Mouse (Mus musculus): ENCODE data around the gene Krtap27-1. TPM values are rescaled to one million over a fixed set of nuclear protein-coding genes. Genes with fewer than 3 reads are reported as not detected.

Gene Krtap27-1
- polyA plus RNA-seq (2016; fragmentation: Nextera tagmentation; extraction: Ambion mirVana) = not detected in 2 replicates

GRCm38 (mm10) chr16:88671571-88671970 lies at the start of gene Krtap27-1:
Gene Krtap27-1, minus strand, starts transcription at chr16:88671671.
- no peak for ATAC-seq (ENCODE audit: low FRiP score, low read depth)
- no peak within 1 kb of the TSS for H3K4me3 ChIP-seq
- no peak within 1 kb of the TSS for H3K9ac ChIP-seq (replicated peaks)
- H3K4me2 ChIP-seq (replicated peaks) = no peak within 1 kb of the TSS
- WGBS = 86% methylated on average over 4 of the region's 4 CpGs
- no peaks in the 10 kb centered on the region for H3K9me3 ChIP-seq
- no peaks in the 10 kb centered on the region for H3K36me3 ChIP-seq
- H3K4me1 ChIP-seq = no peaks in the 10 kb centered on the region
- no peak within 1 kb of the TSS for H3K27ac ChIP-seq (replicated peaks)
- H3K27me3 ChIP-seq = no peaks in the 10 kb centered on the region

- H3K36me3 ChIP-seq = no peaks in the 10 kb centered on the region
- no peaks in the 10 kb centered on the region for H3K9me3 ChIP-seq
- WGBS = 23% methylated on average over 1 of the region's 1 CpGs
- H3K27ac ChIP-seq (replicated peaks) = no peak overlapping the region
- no peaks in the 10 kb centered on the region for H3K4me1 ChIP-seq
- no peak overlapping the region for H3K4me3 ChIP-seq
- no peaks in the 10 kb centered on the region for H3K27me3 ChIP-seq
- no peak overlapping the region for H3K4me2 ChIP-seq (replicated peaks)
- no peak for ATAC-seq (ENCODE audit: low FRiP score, low read depth)
- H3K9ac ChIP-seq (replicated peaks) = no peak overlapping the region
Observed at GRCm38 (mm10) chr16:88720031-88720430, 48.6 kb upstream of the Krtap27-1 start.

GRCm38 (mm10) chr16:88716549-88716948 lies 45.1 kb upstream of the Krtap27-1 start:
- no peaks in the 10 kb centered on the region for H3K36me3 ChIP-seq
- no peak overlapping the region for H3K9ac ChIP-seq (replicated peaks)
- no peaks in the 10 kb centered on the region for H3K27me3 ChIP-seq
- no peaks in the 10 kb centered on the region for H3K9me3 ChIP-seq
- H3K4me1 ChIP-seq = no peaks in the 10 kb centered on the region
- H3K4me2 ChIP-seq (replicated peaks) = no peak overlapping the region
- H3K4me3 ChIP-seq = no peak overlapping the region
- H3K27ac ChIP-seq (replicated peaks) = no peak overlapping the region
- ATAC-seq (ENCODE audit: low FRiP score, low read depth) = no peak

- no peak for ATAC-seq (ENCODE audit: low FRiP score, low read depth)
- Histone ChIP-seq H3K4me1 (no peaks in the 10 kb centered on the region), H3K9me3 (no peaks in the 10 kb centered on the region), H3K4me3 (no peak overlapping the region), H3K36me3 (no peaks in the 10 kb centered on the region), H3K27ac (replicated peaks) (no peak overlapping the region), H3K27me3 (no peaks in the 10 kb centered on the region), H3K9ac (replicated peaks) (no peak overlapping the region), H3K4me2 (replicated peaks) (no peak overlapping the region)
- 83% methylated on average over 6 of the region's 6 CpGs for WGBS
Observed at GRCm38 (mm10) chr16:88711245-88711644, 39.8 kb upstream of the Krtap27-1 start.

- Histone ChIP-seq H3K4me1 (no peaks in the 10 kb centered on the region), H3K27me3 (no peaks in the 10 kb centered on the region), H3K36me3 (no peaks in the 10 kb centered on the region), H3K4me3 (no peak overlapping the region), H3K9me3 (no peaks in the 10 kb centered on the region), H3K4me2 (replicated peaks) (no peak overlapping the region), H3K9ac (replicated peaks) (no peak overlapping the region), H3K27ac (replicated peaks) (no peak overlapping the region)
- 80% methylated on average over 4 of the region's 4 CpGs for WGBS
- no peak for ATAC-seq (ENCODE audit: low FRiP score, low read depth)
Observed at GRCm38 (mm10) chr16:88710757-88711156, 39.3 kb upstream of the Krtap27-1 start.

GRCm38 (mm10) chr16:88707496-88708012 lies 36.1 kb upstream of the Krtap27-1 start, which contains the start of gene 2310061N02Rik:
Gene 2310061N02Rik, minus strand, starts transcription at chr16:88707962.
- Histone ChIP-seq H3K9ac (replicated peaks) (no peak within 1 kb of the TSS), H3K4me3 (no peak within 1 kb of the TSS), H3K4me1 (no peaks in the 10 kb centered on the region), H3K4me2 (replicated peaks) (no peak within 1 kb of the TSS), H3K27me3 (no peaks in the 10 kb centered on the region), H3K27ac (replicated peaks) (no peak within 1 kb of the TSS), H3K9me3 (no peaks in the 10 kb centered on the region), H3K36me3 (no peaks in the 10 kb centered on the region)
- no peak for ATAC-seq (ENCODE audit: low FRiP score, low read depth)
- 92% methylated on average over 10 of the region's 10 CpGs for WGBS

- Histone ChIP-seq H3K4me3 (no peak overlapping the region), H3K27me3 (no peaks in the 10 kb centered on the region), H3K4me1 (no peaks in the 10 kb centered on the region), H3K9me3 (no peaks in the 10 kb centered on the region), H3K27ac (replicated peaks) (no peak overlapping the region), H3K36me3 (no peaks in the 10 kb centered on the region), H3K4me2 (replicated peaks) (no peak overlapping the region), H3K9ac (replicated peaks) (no peak overlapping the region)
- no peak for ATAC-seq (ENCODE audit: low FRiP score, low read depth)
- WGBS = 53% methylated on average over 4 of the region's 4 CpGs
Observed at GRCm38 (mm10) chr16:88701072-88701864, 29.8 kb upstream of the Krtap27-1 start.

- ATAC-seq (ENCODE audit: low FRiP score, low read depth) = no peak
- WGBS = 90% methylated on average over 4 of the region's 4 CpGs
- no peaks in the 10 kb centered on the region for H3K36me3 ChIP-seq
- H3K4me1 ChIP-seq = no peaks in the 10 kb centered on the region
- H3K27ac ChIP-seq (replicated peaks) = no peak overlapping the region
- no peak overlapping the region for H3K4me2 ChIP-seq (replicated peaks)
- H3K9me3 ChIP-seq = no peaks in the 10 kb centered on the region
- H3K9ac ChIP-seq (replicated peaks) = no peak overlapping the region
- no peaks in the 10 kb centered on the region for H3K27me3 ChIP-seq
- no peak overlapping the region for H3K4me3 ChIP-seq
Observed at GRCm38 (mm10) chr16:88696256-88696655, 24.8 kb upstream of the Krtap27-1 start.

- no peaks in the 10 kb centered on the region for H3K9me3 ChIP-seq
- ATAC-seq (ENCODE audit: low FRiP score, low read depth) = peak; percentile 70
- H3K4me3 ChIP-seq = no peak overlapping the region
- H3K4me1 ChIP-seq = no peaks in the 10 kb centered on the region
- H3K4me2 ChIP-seq (replicated peaks) = no peak overlapping the region
- H3K27ac ChIP-seq (replicated peaks) = no peak overlapping the region
- no peaks in the 10 kb centered on the region for H3K27me3 ChIP-seq
- H3K9ac ChIP-seq (replicated peaks) = no peak overlapping the region
- H3K36me3 ChIP-seq = no peaks in the 10 kb centered on the region
- 29% methylated on average over 2 of the region's 2 CpGs for WGBS
Observed at GRCm38 (mm10) chr16:88681282-88681681, 9.8 kb upstream of the Krtap27-1 start.

GRCm38 (mm10) chr16:88679099-88679498 lies 7.6 kb upstream of the Krtap27-1 start:
- no peak for ATAC-seq (ENCODE audit: low FRiP score, low read depth)
- WGBS = 91% methylated on average over 6 of the region's 6 CpGs
- no peak overlapping the region for H3K4me2 ChIP-seq (replicated peaks)

GRCm38 (mm10) chr16:88657426-88657825 lies 14.0 kb downstream of the Krtap27-1 start:
- Histone ChIP-seq H3K27ac (replicated peaks) (no peak overlapping the region), H3K9me3 (no peaks in the 10 kb centered on the region), H3K36me3 (no peaks in the 10 kb centered on the region), H3K4me2 (replicated peaks) (no peak overlapping the region), H3K4me3 (no peak overlapping the region), H3K9ac (replicated peaks) (no peak overlapping the region), H3K4me1 (no peaks in the 10 kb centered on the region), H3K27me3 (no peaks in the 10 kb centered on the region)
- ATAC-seq (ENCODE audit: low FRiP score, low read depth) = peak; percentile 41; the same call in 1 of the 2 replicates
- 66% methylated on average over 1 of the region's 1 CpGs for WGBS

More at GRCm38 (mm10) chr16:88679099-88679498, 7.6 kb upstream of the Krtap27-1 start:
- Histone ChIP-seq H3K4me3 (no peak overlapping the region), H3K9me3 (no peaks in the 10 kb centered on the region), H3K4me1 (no peaks in the 10 kb centered on the region), H3K27me3 (no peaks in the 10 kb centered on the region), H3K27ac (replicated peaks) (no peak overlapping the region), H3K9ac (replicated peaks) (no peak overlapping the region), H3K36me3 (no peaks in the 10 kb centered on the region)

GRCm38 (mm10) chr16:88651952-88652351 lies 19.5 kb downstream of the Krtap27-1 start:
- H3K4me2 ChIP-seq (replicated peaks) = no peak overlapping the region
- no peak overlapping the region for H3K27ac ChIP-seq (replicated peaks)
- no peaks in the 10 kb centered on the region for H3K9me3 ChIP-seq
- no peak overlapping the region for H3K4me3 ChIP-seq
- no peaks in the 10 kb centered on the region for H3K36me3 ChIP-seq
- no peak overlapping the region for H3K9ac ChIP-seq (replicated peaks)
- H3K27me3 ChIP-seq = no peaks in the 10 kb centered on the region
- ATAC-seq (ENCODE audit: low FRiP score, low read depth) = no peak
- H3K4me1 ChIP-seq = no peaks in the 10 kb centered on the region
- 73% methylated on average over 2 of the region's 2 CpGs for WGBS
